Mouse (Mus musculus) lung, embryonic 16.5 days (tissue): ENCODE measurements around the gene Skil. TPM values are rescaled to one million over a fixed set of nuclear protein-coding genes. Genes with fewer than 3 reads are reported as not detected.

Experiments used
- ATAC-seq: fragments of 200-750 bp; cut with Nextera tagmentation; 2 replicates; pipeline ENCODE4 v1.8.0; 2017; ENCODE audit warnings: low read depth, mild to moderate bottlenecking, moderate library complexity
- H3K27ac ChIP-seq: fragments of 300-500 bp; sonication (generic); 2 replicates; pipeline ENCODE4 v1.5.1; 2014; ENCODE audit warnings: mild to moderate bottlenecking, control low read depth, low read length
- H3K27me3 ChIP-seq: fragments of 300-500 bp; sonication (generic); 2 replicates; pipeline ENCODE4 v1.6.1; 2014; ENCODE audit warnings: low read depth, low read length, mixed read lengths; ENCODE audit not compliant: control insufficient read depth, insufficient read depth
- H3K36me3 ChIP-seq: fragments of 300-500 bp; sonication (generic); 2 replicates; pipeline ENCODE4 v1.6.1; 2014; ENCODE audit warnings: low read length; ENCODE audit not compliant: control insufficient read depth, insufficient read depth
- H3K4me1 ChIP-seq: fragments of 300-500 bp; sonication (generic); replicated peaks from 2 replicates; pipeline ENCODE4 v1.6.1; 2014; ENCODE audit warnings: low read length, mixed read lengths; ENCODE audit not compliant: control insufficient read depth, insufficient read depth
- H3K4me2 ChIP-seq: fragments of 300-500 bp; sonication (generic); 2 replicates; pipeline ENCODE4 v1.6.1; 2014; ENCODE audit warnings: low read depth, low read length, control low read depth
- H3K4me3 ChIP-seq: fragments of 300-500 bp; sonication (generic); 2 replicates; pipeline ENCODE4 v1.5.1; 2014; ENCODE audit warnings: mild to moderate bottlenecking, low read length, control low read depth
- H3K9ac ChIP-seq: fragments of 300-500 bp; sonication (generic); 2 replicates; pipeline ENCODE4 v1.6.1; 2014; ENCODE audit warnings: low read length, control low read depth
- H3K9me3 ChIP-seq: fragments of 300-500 bp; sonication (generic); 2 replicates; pipeline ENCODE4 v1.6.1; 2016; ENCODE audit warnings: low read length; ENCODE audit not compliant: control insufficient read depth
- WGBS: fragments of 180-500 bp; shearing (Covaris S2); extraction: QIAGEN DNeasy Blood & Tissue Kit; methylation state at CpG from one replicate; pipeline ENCODE4 v1.1.7; 2014; 5-methylcytosine and 5-hydroxymethylcytosine counted together
- polyA plus RNA-seq: library from polyadenylated mRNA; unstranded; fragments of >200 nt; fragmentation: Nextera tagmentation; extraction: Ambion mirVana; gene quantifications from 2 replicates; pipeline ENCODE4 v1.2.1, GENCODE M21; 2015

Skil gene
- polyA plus RNA-seq, 1 experiment from 2014 or later = 22.2 TPM

DNA sequence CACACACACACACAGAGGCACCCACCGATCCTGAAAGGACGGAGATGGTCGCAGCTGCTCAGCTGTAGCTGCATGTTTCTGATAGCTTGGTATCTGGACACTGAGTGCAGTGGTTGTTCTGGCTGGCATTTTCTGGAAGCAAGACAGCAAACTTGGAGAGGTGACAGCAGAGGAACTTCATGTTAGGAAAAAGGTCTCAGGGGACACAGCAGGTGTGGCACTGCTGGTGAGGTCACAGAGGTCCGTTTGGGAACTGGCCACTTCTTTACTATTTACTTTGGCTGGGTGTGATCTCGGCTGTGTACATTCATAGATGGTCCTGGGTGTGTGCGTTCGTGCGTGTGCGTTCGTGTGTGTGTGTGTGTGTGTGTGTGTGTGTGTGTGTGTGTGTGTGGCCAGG, 15.4 kb upstream of the Skil start:
- no peak overlapping the region for H3K4me3 ChIP-seq
- ATAC-seq = no peak
- H3K4me1 ChIP-seq = peaks cover 13% of the 10 kb centered on the region
- no peak overlapping the region for H3K27ac ChIP-seq
- H3K27me3 ChIP-seq = no peaks in the 10 kb centered on the region
- H3K9me3 ChIP-seq = no peaks in the 10 kb centered on the region
- H3K4me2 ChIP-seq = no peak overlapping the region
- H3K36me3 ChIP-seq = no peaks in the 10 kb centered on the region
- WGBS = 58% methylated on average over 10 of the region's 10 CpGs
- H3K9ac ChIP-seq = no peak overlapping the region

GRCm38 (mm10) chr3:31080791-31081502, 13.9 kb upstream of the Skil start:
- WGBS = 80% methylated on average over 10 of the region's 10 CpGs
- ATAC-seq = no peak
- H3K4me2 ChIP-seq = no peak overlapping the region
- no peak overlapping the region for H3K4me3 ChIP-seq
- no peak overlapping the region for H3K27ac ChIP-seq
- H3K36me3 ChIP-seq = no peaks in the 10 kb centered on the region
- H3K9ac ChIP-seq = no peak overlapping the region
- peaks cover 21% of the 10 kb centered on the region for H3K4me1 ChIP-seq
- H3K27me3 ChIP-seq = no peaks in the 10 kb centered on the region
- no peaks in the 10 kb centered on the region for H3K9me3 ChIP-seq

GRCm38 (mm10) chr3:31082838-31083506, 11.9 kb upstream of the Skil start:
- Histone ChIP-seq H3K9me3 (no peaks in the 10 kb centered on the region), H3K27ac (no peak overlapping the region), H3K4me3 (no peak overlapping the region), H3K27me3 (no peaks in the 10 kb centered on the region), H3K4me1 (peaks cover 21% of the 10 kb centered on the region), H3K9ac (no peak overlapping the region), H3K36me3 (no peaks in the 10 kb centered on the region), H3K4me2 (no peak overlapping the region)
- 83% methylated on average over 11 of the region's 13 CpGs for WGBS
- no peak for ATAC-seq

- ATAC-seq = peak; percentile 73
- 18% methylated on average over 12 of the region's 12 CpGs for WGBS
- H3K4me3 ChIP-seq = 0 out of 2 replicates have a peak overlapping the region, but pooled peaks have one; percentile 10
- H3K27me3 ChIP-seq = no peaks in the 10 kb centered on the region
- H3K9me3 ChIP-seq = no peaks in the 10 kb centered on the region
- no peaks in the 10 kb centered on the region for H3K36me3 ChIP-seq
- H3K4me2 ChIP-seq = peak overlapping the region; percentile 50
- H3K9ac ChIP-seq = no peak overlapping the region; the same call in 1 of the 2 replicates
- peaks cover 21% of the 10 kb centered on the region for H3K4me1 ChIP-seq
- peak overlapping the region; percentile 38; the same call in 1 of the 2 replicates for H3K27ac ChIP-seq
Observed at GRCm38 (mm10) chr3:31083507-31084245, 11.2 kb upstream of the Skil start.

DNA sequence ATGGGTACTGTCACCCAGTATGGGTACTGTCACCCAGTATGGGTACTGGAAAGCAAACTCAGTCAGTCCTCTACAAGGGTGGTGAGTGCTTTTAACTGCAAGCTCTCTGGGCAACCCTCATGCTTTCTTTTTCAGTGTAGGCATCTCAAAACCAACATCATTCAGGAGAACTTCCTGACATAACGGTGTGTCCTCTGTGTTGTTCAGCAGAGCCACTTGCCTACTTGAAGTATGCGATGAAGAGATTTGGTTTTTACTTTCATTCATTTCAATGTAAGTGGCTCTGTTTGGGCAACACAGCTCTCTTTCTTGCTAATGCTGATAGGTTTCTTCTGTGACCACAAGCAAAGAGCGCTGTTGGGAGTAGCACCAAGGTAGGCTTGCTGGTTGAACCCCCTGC, 9.9 kb upstream of the Skil start:
- no peak overlapping the region for H3K27ac ChIP-seq
- 73% methylated on average over 3 of the region's 3 CpGs for WGBS
- H3K4me2 ChIP-seq = no peak overlapping the region
- no peaks in the 10 kb centered on the region for H3K9me3 ChIP-seq
- H3K4me1 ChIP-seq = peaks cover 21% of the 10 kb centered on the region
- no peaks in the 10 kb centered on the region for H3K36me3 ChIP-seq
- H3K4me3 ChIP-seq = no peak overlapping the region
- ATAC-seq = no peak
- H3K27me3 ChIP-seq = no peaks in the 10 kb centered on the region
- no peak overlapping the region for H3K9ac ChIP-seq

DNA sequence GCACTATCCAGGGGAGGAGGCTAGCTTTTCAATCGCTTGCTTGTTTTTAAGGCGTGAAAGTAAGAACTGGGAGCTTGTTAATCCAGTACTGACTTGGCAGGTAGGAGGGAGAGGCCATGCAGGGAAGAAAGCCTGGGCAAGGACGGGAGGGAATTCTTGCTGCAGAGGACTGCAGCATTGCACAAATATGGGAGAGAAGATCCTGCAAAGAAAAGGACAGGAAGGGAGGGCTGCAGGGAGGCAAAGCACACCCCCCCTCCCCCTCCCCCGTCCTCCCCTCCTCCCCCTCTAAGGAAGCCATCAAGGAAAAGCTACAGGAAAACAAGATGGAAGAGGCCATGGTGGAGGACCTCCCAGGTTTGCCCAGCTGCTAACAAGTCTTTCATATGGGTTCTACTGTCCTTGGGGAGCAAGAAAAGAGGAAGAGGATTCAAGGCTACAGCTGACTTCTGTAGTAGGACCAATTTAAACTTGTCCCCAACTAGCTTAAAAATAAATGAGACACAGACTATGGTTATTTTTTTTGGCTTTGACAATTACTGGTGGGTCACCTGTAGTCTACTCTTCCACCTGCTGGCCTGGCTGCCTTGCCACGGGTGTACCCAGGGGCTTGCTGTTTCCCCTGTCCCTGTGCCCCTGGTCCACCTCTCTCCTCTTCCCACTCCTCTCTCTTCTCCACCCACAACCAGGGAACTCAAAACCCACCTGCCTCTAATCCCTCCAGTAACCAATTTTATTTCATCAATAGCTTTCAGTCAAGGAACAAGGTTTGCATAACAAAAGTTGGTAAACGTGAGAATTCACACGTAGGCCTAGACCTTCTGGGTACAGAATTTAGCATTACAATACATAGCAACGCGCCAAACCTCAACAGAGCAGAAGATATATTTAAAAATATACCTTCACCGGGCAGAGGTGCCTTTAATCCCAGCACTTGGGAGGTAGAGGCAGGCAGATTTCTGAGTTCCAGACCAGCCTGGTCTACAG, 5.8 kb upstream of the Skil start:
- Histone ChIP-seq H3K9ac (no peak overlapping the region), H3K9me3 (no peaks in the 10 kb centered on the region), H3K36me3 (no peaks in the 10 kb centered on the region), H3K4me2 (no peak overlapping the region), H3K27ac (no peak overlapping the region), H3K27me3 (no peaks in the 10 kb centered on the region), H3K4me3 (no peak overlapping the region), H3K4me1 (peaks cover 16% of the 10 kb centered on the region)
- WGBS = 46% methylated on average over 10 of the region's 10 CpGs
- no peak for ATAC-seq

DNA sequence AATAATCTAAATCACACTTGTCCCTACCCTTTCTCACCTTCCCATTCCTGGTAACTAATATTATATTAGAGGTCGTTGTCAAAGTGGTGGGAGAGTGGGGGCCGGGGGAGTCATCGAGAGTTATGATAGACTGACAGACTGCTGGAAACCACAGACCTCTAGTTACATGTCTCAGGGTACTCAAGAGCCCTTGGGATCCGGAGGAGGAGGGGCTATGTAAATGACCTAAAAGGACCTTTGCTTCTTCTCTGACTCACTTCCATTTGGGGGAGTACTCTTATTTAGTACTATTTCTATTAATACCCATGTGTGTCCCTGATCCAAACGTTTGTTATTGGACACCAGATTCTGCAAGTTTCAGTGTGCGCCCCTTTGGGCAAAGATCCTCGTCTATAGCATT, 4.9 kb upstream of the Skil start:
- WGBS = 42% methylated on average over 7 of the region's 7 CpGs

DNA sequence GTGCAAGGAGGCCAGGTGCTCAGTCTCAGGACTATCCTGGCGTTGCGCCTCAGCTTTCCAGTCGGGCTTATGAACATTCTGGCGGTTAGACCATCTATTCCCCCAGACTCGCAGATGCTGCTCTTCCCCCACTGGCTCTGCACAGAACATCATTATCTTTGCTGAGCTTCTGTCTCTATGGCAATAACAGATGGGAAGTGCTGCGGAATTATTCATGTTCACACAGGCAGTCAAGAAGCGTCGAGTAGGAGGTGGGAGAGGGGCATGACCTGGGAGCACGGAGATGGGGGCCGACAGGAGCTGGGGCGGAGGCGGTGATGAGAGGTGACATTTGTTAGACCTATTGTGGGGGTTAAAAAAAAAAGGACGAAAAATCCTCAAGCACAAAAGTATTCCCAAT, 1.7 kb upstream of the Skil start:
- H3K36me3 ChIP-seq = no peaks in the 10 kb centered on the region
- H3K27ac ChIP-seq = peak overlapping the region; percentile 99
- 7% methylated on average over 13 of the region's 13 CpGs for WGBS
- no peaks in the 10 kb centered on the region for H3K9me3 ChIP-seq
- no peaks in the 10 kb centered on the region for H3K27me3 ChIP-seq
- H3K4me3 ChIP-seq = peak overlapping the region; percentile 73
- H3K4me2 ChIP-seq = peak overlapping the region; percentile 76
- H3K9ac ChIP-seq = peak overlapping the region; percentile 82
- H3K4me1 ChIP-seq = peaks cover 21% of the 10 kb centered on the region
- no peak for ATAC-seq

More for the DNA sequence above, 4.9 kb upstream of the Skil start:
- Histone ChIP-seq H3K4me2 (no peak overlapping the region), H3K4me3 (no peak overlapping the region), H3K9me3 (no peaks in the 10 kb centered on the region), H3K27ac (no peak overlapping the region), H3K4me1 (peaks cover 8% of the 10 kb centered on the region), H3K9ac (no peak overlapping the region), H3K36me3 (no peaks in the 10 kb centered on the region), H3K27me3 (no peaks in the 10 kb centered on the region)
- ATAC-seq = no peak
